Mouse (Mus musculus) adipocyte (in vitro differentiated cells): ENCODE data around the gene Gpd1.
"Not testable (repeated sequence)": the region's sequence is repeated elsewhere in the genome, so short reads cannot be mapped to it uniquely, and the experiment has no call there.

Source experiments
- DNase-seq: peaks from one replicate; pipeline ENCODE4 v3.0.0-alpha.2; 2016; ENCODE audit warnings: low spot score

The Gpd1 gene

DNA sequence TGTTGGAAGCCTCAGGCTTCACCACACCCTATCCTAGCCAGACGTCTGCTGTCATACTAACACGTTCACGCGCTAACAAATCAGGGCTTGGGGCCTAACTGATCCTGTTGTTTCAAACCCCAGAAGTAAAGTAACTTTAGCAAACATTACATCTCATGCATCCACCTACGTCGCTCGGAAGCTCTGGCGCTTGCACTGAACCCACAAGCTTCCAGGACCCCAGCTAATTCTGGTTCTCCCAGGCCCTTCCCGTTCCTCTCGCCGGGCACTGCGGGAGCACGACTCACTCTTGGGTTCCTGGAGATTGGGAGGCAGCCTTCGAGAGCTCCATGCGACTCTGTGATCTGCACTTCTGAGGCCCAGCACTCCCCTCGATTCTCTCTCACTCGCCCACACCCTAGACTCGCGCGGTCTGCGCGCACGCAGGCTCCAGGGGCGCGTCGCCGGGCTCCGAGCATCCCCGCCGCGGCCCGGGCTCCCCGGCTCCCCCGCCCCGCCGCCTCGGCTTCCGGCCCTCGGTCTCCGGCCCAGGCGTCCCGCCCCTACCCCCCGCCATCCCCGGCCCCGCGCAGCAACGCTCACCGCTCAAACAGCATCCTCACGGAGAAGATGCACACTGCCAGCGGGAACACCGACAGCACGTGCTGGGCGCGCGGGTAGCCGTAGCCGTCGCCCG lies 54.4 kb downstream of the Gpd1 start:
- DNase-seq = peak; percentile 66

DNA sequence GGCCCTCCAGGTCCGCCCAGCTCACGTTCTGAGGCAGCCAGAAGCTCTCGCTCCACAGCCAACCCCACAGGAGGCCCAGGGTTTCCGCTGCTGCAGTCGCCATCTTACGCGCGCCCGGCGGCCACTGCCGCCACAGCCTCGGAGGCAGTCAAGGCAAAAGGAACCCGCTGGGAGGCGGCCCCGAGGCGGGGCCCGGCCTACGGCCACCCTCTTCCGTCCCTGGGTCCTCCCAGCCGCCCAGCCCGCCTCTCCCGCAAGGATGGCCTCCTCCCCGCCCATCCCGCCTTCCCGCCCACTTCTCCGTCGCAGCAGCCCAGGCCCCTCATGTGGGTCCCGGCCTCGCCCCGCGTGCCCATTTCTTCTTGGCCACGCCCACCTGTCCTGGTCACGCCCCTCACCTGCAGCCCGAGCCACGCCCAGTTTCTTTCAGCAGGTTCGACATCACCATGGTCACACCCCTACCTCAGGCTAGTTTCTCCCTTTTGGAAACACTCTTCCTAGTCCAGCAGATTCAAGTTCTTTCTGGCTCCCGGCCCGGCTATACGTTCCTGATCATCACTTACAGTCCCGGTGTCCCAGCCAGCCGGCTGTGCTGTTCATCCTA lies 55.1 kb downstream of the Gpd1 start:
- DNase-seq = peak; percentile 83

DNA sequence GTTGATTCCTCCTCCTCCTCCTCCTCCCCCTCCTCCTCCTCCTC lies 55.4 kb downstream of the Gpd1 start, which contains the start of gene Cers5:
Gene Cers5 (minus strand): TSS at position 5 of the 44 bp plus-strand sequence.
- not testable (repeated sequence) for DNase-seq

DNA sequence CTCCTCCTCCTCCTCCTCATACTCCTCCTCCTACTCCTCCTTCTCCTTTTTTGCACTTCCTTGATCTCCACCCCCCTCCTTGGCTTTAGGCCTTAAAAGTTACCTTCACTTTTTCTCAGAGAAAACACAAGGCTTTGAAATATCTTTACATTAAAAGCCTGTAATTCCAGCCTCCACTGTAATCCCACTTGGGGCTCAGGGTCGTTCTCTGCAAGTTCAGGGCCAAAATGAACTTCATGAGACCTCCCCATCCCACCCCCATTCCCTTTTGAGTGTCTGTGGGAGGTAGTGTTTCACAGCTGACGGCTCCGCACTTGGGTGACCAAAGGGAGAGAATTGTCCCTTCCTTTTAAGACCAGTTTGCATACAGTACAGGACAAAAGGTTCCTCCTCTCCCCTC lies 55.6 kb downstream of the Gpd1 start:
- no peak for DNase-seq
